Mouse (Mus musculus) layer of hippocampus, adult 2 months (tissue): ENCODE results near the gene Chrd. TPM values are rescaled to one million over a fixed set of nuclear protein-coding genes. Genes with fewer than 3 reads are reported as not detected.
A peak's percentile ranks its signal among the peaks of the same experiment; 100 is the strongest.

Source experiments
- DNase-seq, 2 experiments: peaks; one replicate each; pipeline ENCODE4 v3.0.0; 2022; ENCODE audit warnings: low spot score in 2 of 2
- H3K27ac ChIP-seq: fragments of 200-600 bp; 2 replicates; pipeline ENCODE4 v1.8.1; 2022
- H3K4me3 ChIP-seq: fragments of 200-600 bp; 2 replicates; pipeline ENCODE4 v1.8.1; 2022; ENCODE audit warnings: mild to moderate bottlenecking
- CTCF ChIP-seq: fragments of 200-600 bp; conservative IDR thresholded peaks from 2 replicates; pipeline ENCODE4 v1.8.1; 2022; ENCODE audit warnings: antibody characterized with exemption, mild to moderate bottlenecking, moderate library complexity
- total RNA-seq, 2 experiments: library from RNA; stranded (reverse); gene quantifications; 2 replicates each; pipeline ENCODE4 v1.2.3; 2021

The Chrd gene
- total RNA-seq, 2 experiments from 2014 or later: 87.0 to 90.7 TPM

- Histone ChIP-seq H3K4me3 (no peak overlapping the region), H3K27ac (no peak overlapping the region)
- no peak for TF ChIP-seq CTCF
- DNase-seq: no peak
Measured at GRCm38 (mm10) chr16:20730293-20730711, 2.6 kb upstream of the Chrd start.

- no peak for TF ChIP-seq CTCF
- no peak for DNase-seq
- Histone ChIP-seq H3K27ac (peak overlapping the region; percentile 76), H3K4me3 (no peak overlapping the region)
Measured at GRCm38 (mm10) chr16:20731688-20732087, 1.2 kb upstream of the Chrd start.

GRCm38 (mm10) chr16:20732251-20732924 lies 539 bp upstream of the Chrd start:
- no peak for DNase-seq
- Histone ChIP-seq H3K27ac (peak overlapping the region; percentile 99), H3K4me3 (peak overlapping the region; percentile 78)
- TF ChIP-seq CTCF: no peak; the same call in 1 of the 2 replicates

- Histone ChIP-seq H3K4me3 (peak within 1 kb of the TSS; percentile 78), H3K27ac (peak within 1 kb of the TSS; percentile 99)
- DNase-seq: no peak
- TF ChIP-seq CTCF: peak; percentile 37
Measured at GRCm38 (mm10) chr16:20733731-20734730, 1.1 kb downstream of the Chrd start, which contains the start of gene Thpo. Gene Thpo, minus strand, starts transcription at chr16:20734511.

- no peak for TF ChIP-seq CTCF
- H3K27ac ChIP-seq: peak overlapping the region; percentile 99; the same call in 1 of the 2 replicates
- no peak overlapping the region; the same call in 1 of the 2 replicates for H3K4me3 ChIP-seq
- no peak for DNase-seq
Measured at GRCm38 (mm10) chr16:20735651-20736050, 2.7 kb downstream of the Chrd start.

- no peak overlapping the region for H3K27ac ChIP-seq
- no peak for TF ChIP-seq CTCF
- H3K4me3 ChIP-seq: no peak overlapping the region
- no peak for DNase-seq
Measured at GRCm38 (mm10) chr16:20736168-20736567, 3.2 kb downstream of the Chrd start.

- no peak for TF ChIP-seq CTCF
- no peak overlapping the region for H3K27ac ChIP-seq
- no peak overlapping the region for H3K4me3 ChIP-seq
- DNase-seq: no peak
Measured at GRCm38 (mm10) chr16:20736823-20737222, 3.9 kb downstream of the Chrd start.

GRCm38 (mm10) chr16:20739845-20740244 lies 6.9 kb downstream of the Chrd start:
- H3K4me3 ChIP-seq: no peak overlapping the region
- no peak for DNase-seq
- no peak overlapping the region for H3K27ac ChIP-seq
- TF ChIP-seq CTCF: no peak

GRCm38 (mm10) chr16:20746641-20747040 lies 13.7 kb downstream of the Chrd start:
- TF ChIP-seq CTCF: no peak
- DNase-seq: peak; percentile 67 to 83
- H3K27ac ChIP-seq: peak overlapping the region; percentile 76
- H3K4me3 ChIP-seq: no peak overlapping the region

- Histone ChIP-seq H3K27ac (0 out of 2 replicates have a peak overlapping the region, but pooled peaks have one; percentile 23), H3K4me3 (no peak overlapping the region)
- no peak for TF ChIP-seq CTCF
- DNase-seq: no peak
Measured at GRCm38 (mm10) chr16:20750518-20750917, 17.6 kb downstream of the Chrd start.

- DNase-seq: no peak
- Histone ChIP-seq H3K27ac (no peak overlapping the region), H3K4me3 (no peak overlapping the region)
- TF ChIP-seq CTCF: no peak
Measured at GRCm38 (mm10) chr16:20756052-20756451, 23.1 kb downstream of the Chrd start.

GRCm38 (mm10) chr16:20757385-20757784 lies 24.5 kb downstream of the Chrd start:
- Histone ChIP-seq H3K27ac (no peak overlapping the region), H3K4me3 (no peak overlapping the region)
- no peak for TF ChIP-seq CTCF
- no peak for DNase-seq

GRCm38 (mm10) chr16:20761681-20762080 lies 28.8 kb downstream of the Chrd start:
- peak; percentile 76 for TF ChIP-seq CTCF
- DNase-seq: peak in 1 of 2 experiments; percentile 70
- H3K4me3 ChIP-seq: no peak overlapping the region
- no peak overlapping the region for H3K27ac ChIP-seq
